Mouse (Mus musculus) layer of hippocampus, adult 9-11 months (tissue): ENCODE results near the gene Ect2l.

ENCODE experiments used
- DNase-seq: peaks from one replicate; pipeline ENCODE4 v3.0.0; 2022

Gene Ect2l

DNA sequence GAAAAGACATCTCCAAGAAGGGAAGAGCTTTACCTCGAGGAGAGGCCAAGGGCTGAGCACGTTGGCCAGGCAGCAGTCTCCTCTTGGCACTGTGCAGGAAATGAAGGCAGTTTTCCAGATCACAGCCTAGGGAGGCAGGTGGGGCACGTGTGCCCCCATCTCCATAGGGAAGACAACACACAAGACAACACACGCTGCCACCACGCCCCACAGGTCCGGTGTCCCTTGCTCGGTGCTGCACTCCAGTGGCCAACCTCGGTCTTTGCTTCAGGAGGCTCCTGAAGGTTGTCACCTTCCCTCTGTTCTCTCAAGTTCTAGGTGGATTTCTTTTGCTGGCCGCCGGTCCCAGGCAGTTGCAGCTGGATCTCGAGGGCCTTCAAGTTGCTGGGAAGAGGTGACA is at the start of gene Ect2l:
Gene Ect2l (minus strand): TSS at position 165 of the 400 bp plus-strand sequence.
- DNase-seq: no peak

DNA sequence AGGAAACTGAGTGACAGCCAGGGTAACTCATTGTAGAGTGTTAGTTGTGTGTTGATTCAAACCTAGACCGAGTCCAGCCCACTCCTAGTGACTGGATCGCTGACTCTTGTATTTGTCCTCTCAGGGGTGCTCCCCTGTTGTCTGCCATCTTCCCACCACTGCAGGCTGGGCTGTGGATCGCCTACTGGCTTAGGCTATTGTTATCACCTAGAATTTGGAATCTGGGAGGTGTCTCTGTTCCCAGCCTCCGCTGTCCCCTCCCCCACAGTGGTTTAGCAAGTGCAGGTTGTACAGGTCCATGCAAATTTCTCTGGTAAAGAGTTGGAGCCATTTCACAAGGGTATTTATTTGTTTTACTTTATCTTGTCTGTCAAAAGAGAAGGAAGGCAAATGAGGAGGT is 40.7 kb upstream of the Ect2l start:
- no peak for DNase-seq

DNA sequence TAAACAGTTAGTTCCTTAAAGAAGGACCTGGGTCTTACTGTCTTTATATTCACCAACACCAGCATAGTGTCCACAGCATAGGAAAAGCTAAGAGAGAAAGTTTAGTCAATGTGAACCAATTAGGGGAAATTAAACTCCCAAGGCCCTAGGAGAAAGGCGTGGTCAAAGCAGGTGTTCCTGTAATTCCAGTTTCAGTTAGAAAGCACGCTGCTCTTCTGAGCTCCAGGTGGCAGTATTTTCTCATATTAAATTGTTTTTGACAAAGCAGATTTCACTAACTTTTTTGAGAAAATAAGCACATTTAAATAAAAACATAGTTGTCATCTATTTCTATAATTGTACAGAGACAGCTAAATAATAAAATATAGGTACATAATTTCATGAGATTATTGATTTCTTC is 32.9 kb upstream of the Ect2l start:
- no peak for DNase-seq

DNA sequence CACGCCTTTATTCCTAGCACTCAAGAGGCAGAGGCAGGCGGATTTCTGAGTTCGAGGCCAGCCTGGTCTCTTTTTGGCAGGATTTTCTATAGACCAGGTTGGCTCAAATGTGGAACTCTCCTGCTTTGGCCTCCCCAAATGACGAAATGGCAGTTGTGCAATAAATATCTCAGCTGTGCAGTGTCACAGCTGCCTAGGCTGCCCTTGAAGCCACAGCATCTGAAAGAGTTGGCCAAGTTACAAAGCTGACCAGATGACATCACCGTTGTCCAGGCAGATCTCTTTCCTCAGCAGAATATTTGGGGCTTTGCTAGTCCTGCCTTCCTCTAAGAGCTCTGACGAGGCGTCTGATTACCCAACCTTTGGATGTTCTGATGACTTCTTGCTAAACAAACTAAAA is 26.5 kb upstream of the Ect2l start:
- DNase-seq: peak; percentile 34

DNA sequence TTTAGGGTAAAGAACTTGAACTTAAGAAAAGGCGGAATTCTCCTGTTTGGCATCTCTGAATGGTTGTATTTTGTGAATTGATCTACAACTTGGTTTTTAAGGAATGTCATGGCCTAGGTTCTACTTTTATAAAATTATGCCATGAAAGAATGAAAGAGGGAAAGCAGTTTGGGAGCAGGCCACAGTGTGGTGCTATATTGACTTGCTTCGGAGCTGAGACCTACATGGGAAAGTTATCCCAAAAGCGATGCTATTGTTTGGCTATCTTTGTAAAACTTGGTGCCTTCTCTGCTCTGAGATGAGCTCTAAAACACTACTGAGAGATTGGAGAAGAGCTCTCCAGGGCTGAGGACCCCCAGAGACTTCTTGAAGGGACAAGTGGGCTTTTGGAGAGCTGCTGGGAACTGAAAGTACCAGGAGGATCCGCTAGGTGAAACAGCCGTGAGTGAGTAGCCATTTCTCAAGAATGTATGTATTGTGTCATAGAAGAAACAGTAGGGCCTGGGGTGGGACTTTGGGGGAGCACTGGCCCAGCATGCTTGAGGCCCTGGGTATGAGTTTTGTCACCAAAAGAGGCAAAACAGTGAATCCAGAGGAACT is 25.7 kb upstream of the Ect2l start:
- DNase-seq: no peak

DNA sequence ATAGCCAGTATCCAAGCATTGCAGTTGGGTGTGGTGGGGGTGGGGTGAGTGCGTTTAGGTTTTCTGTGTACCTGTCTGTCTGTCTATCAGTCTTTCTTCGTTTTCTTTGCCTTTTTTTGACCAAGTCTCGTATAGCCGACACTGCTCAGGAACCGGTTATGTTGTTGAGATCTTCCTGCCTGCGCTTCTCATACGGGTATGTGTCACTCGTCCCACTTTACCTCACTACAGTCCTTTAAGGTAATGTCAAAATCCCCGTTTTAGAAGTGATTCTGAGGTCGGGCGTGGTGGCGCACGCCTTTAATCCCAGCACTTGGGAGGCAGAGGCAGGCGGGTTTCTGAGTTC is 24.7 kb upstream of the Ect2l start:
- DNase-seq: no peak

DNA sequence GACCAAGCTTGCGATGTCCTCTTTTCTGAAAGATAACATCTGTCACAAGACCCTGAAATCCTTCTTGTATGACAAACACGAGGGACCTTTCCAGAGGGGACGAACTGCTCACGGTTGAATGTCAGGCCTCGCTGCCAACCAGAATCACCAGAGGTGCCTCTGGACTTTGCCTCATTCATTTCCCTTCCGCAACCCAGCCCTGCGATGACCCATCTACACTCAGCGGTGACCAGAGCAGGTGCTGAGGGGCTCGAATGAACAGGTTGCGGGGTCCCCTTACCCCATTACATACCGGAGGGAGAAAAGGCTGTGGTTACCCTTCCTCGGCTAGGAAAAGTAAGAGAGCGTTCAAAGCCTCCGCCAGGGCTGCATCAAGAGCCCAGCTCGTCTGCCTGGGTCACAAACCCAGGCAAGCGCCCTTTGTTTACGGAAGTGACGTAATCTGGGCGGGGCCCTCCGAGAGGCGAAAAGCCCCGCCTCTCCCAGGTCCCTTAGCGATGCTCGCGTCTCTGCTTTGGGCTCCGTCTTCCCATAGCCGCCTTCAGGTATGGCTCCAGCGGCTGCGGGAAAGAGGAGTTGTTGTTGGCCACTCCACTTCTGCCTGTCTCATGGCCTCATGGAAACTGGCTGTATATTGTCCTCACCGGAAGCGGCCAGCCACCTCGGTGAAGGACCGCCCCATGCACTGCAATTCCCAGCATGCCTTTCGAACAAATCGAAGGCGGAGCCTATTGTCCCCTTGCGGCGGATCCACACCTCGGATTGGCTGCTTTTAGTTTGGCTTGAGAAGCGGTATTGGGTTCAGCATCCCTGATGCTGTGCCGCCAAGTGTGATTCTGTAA is 24.1 kb upstream of the Ect2l start, which contains the start of gene Ccdc28a:
Gene Ccdc28a (minus strand): TSS at position 439 of the 842 bp plus-strand sequence.
- DNase-seq: peak; percentile 96

DNA sequence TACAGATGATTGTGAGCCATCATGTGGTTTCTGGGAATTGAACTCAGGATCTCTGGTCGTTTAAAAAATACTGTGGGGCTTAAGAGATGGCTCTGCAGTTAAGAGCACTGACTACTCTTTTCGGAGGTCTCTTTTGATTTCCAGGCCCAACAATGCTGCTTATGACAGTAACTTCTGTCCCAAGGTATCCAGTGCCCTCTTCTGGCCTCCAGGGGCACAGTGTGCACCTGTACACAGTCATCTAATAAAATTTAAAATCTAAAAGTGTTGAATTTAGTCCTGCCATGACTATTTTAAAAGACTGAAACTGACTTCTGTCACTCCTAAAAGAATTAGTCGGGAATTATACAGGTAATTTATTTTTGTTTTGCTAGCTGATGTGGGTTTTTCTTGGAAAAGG is 23.2 kb upstream of the Ect2l start:
- DNase-seq: no peak

DNA sequence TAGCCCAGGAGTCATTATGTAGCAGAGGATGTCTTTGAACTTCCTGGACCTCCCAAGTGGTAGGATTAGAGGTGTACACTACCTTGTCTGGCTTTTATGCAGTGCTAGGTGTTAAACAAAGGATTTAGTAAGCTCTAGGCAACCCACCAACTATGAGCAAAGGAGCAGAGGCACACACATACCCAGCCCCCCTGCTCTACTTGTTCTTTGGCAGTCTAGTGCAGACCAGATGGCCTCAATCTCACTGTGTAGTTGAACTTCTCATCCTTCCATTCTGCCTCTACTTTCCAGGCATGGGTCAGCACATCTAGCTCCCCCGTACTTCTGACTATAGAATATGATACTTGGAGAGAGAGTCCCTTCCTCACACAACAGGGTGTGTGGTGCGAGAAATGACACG is 13.7 kb upstream of the Ect2l start:
- peak; percentile 59 for DNase-seq

DNA sequence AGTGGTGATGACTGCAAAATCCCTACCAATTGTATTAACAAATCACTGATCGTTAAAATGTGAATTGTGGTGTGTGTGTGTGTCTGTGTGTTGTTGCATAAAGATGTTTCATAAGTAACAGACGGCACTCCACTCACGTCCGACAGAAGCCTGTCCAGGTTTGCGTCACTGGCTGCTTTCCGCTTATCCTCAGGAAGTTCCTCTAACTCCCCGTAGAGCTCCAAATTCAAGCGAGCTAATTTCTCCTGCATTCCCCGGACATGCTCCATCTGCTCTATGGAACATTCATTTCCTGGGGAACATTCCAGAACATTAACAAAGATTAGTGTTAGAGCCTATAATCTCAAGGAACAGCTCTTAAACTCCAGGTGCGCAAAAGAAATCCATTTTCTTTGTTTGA is 8.7 kb upstream of the Ect2l start:
- no peak for DNase-seq

DNA sequence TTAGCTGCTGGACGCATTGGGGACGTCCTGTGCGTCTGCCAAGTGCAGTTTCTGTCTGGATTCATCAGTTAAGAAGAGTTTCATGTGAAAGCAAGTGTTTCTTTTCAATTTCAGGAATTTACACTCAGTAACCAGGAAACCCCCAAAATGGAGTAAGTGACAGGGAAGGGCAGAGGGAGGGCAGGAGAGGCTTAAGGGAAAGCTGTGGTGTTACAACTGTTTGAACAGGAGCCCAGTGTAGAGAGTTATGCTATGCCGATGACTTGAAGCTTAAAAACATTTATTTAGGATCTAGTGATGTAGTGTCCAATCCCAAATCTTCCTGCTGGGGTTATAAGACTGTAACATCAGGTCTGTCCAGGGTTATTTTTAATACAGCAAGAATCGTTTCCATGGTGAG is 3.4 kb upstream of the Ect2l start:
- no peak for DNase-seq

DNA sequence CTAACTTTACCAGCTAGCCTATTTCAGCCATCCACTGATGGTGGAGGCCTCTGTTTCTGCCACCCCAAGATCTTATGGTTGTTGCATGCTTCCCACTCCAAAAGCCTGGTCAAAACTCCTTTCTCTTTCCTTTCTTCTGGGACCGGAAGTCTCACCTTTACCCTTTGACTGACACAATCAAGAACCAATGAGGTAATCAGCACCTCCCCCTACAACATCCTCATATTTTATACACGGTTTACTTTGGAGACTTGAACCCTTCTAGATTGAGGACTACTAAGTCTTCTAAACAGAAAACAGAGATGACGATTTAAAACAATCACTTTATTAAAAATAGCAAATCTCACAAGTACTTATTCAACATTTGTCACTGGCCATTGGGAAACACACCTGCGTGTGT is 2.7 kb upstream of the Ect2l start:
- no peak for DNase-seq

DNA sequence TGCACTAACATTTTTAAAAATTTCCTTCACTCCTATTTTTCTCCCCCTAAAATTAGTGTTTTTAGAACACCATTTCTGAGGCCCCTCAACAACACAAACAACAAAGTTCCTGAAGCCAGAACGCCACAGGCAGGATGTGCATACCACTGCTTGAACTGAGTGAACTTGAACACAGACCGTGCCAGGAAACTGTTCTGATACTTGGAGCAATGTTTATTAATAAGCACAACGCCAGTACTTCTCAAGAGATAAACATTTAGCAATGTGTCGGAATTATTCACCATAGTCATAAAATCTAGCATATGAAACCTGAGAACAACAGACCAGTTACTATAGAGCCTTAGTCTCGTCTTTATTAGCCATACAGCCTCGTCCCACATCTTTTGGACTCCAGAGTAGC is 571 bp downstream of the Ect2l start:
- no peak for DNase-seq

DNA sequence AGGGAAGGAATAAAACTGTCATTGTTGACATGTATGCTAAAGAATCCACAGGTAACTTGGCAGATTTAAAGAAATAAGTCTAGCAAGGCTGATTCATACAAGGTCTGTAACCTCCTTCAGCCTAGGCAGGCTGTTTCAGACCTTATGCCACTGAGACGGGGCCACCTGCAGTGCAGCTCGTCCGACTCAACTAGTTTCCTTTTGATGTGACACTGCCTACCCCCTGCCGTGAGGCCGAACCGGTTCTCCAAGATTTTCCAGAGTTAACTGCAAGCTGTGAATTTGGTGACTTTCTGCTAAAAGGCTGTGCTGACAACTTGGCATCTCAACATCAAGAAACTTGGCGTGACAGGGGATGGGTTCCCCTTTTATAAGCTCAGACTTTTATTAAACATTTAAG is 6.6 kb downstream of the Ect2l start:
- no peak for DNase-seq

DNA sequence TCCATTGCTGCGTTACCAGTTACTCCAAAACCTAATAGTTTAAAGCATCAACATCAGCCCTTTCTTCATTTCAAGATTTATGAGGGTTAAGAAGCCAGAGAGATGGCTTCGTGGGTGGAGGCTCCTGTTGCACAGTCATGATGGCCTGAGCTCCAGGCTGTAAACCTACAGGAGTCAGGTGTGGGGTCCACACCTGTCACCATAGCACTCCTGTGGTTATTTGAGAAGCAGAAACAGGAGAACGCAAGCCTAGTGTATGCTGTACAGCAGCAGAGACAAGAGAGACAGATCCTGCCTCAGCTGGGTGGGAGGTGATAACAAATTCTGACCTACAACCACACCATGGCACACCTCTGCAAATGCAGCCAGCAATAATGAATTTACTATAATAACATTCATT is 8.3 kb downstream of the Ect2l start:
- no peak for DNase-seq

DNA sequence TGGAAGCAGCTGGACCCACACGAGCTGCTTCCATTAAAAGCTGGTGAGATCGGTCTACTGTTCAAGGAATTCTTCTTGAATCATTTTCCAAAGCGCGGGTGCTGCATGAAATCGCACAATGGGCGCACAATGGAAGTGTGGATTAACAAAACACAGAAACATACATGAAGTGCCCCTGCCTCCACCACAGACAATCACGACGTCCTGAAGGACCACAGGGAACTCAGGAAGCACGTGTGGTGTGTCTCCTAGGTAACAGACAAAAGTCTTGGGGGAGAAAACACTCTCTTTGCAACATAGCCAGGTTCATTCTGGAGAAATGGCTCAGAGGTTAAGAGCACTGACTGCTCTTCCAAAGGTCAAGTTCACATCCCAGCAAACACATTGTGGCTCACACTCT is 10.0 kb downstream of the Ect2l start:
- DNase-seq: no peak

DNA sequence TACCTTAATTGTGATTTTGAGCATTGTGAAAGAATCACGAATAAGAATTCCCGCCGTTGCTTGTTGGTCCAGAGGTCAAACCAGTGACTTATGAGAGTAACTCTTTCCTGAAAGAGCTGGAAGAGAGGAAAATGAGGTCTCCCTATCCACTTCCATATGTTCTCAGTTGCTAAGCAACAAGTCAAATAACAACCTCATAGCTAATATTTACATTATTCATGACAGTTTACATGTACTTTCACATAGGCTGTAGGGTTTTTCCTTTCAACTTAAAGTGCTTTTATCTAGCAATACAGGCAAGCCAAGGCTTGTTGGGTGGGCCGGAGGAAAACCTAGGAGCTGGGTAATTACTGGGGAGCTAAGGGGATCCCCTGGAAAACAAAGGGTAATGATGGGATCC is 10.8 kb downstream of the Ect2l start:
- no peak for DNase-seq

DNA sequence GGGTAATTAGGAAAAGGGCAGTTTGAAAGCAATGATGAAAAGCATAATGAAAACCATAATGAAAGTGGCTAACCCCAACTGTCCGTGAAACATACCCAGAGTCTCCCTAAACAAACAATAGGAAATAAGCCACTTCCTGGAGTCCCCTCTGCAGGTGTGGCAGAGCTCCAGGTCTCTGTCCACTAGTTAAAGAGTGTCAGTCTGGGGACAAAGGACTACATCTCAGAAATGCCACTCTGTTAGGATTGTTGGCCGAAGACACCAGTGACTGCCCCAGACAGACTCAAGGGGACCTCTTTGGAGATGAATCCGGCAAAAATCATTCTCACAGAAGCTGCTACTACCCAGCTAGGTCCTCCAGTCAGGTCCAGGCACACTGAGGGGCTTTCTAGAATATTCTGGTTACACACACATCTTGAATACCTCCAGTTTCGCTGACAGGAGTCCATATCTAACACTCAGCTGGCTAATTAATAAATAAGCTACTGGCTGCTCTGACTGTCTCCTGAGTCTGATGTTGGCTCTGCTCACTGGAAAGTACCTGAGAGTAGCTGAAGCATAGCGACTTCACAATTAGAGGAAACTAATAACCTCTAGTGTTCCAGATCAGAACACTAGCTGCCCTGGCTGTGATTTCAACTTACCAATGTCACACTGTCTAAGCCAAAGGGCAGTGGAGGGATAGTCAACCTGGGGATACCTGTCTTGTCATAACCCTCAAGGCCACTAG is 12.2 kb downstream of the Ect2l start:
- no peak for DNase-seq

DNA sequence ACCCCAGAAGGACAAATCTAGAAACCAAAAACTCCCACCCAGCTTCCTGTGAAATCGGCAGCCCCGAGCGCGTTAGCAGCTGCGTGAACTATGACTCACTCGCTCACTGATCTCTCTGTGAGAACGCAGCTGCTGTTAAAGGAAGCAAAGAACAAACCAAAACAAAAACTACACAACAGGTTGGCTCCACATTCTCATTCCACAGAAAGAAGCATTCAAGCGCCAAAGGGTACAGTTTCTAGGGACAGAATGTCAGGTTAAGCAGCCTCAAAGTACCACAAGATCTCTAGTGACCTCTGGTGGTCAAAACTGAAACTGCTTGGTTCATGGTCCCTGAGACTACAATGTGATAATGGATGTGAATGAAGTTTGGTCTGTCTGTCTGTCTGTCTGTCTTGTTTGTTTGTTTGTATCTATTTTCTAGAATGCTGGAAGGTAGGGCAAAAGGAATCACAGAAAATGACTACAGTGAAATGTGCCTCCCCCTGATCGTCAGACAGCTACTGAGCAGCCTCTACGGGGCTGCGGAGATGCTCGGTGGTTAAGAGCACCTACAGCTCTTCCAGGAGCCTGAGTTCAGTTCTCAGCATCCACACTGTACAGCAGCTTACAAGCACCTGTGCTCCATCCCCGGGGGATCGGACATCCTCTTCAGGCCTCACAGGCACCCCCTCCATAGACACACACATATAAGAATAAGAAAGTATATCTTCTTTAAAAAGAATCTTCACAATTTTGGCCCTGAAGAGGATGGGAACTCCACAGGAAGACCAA is 13.3 kb downstream of the Ect2l start:
- DNase-seq: peak; percentile 76

DNA sequence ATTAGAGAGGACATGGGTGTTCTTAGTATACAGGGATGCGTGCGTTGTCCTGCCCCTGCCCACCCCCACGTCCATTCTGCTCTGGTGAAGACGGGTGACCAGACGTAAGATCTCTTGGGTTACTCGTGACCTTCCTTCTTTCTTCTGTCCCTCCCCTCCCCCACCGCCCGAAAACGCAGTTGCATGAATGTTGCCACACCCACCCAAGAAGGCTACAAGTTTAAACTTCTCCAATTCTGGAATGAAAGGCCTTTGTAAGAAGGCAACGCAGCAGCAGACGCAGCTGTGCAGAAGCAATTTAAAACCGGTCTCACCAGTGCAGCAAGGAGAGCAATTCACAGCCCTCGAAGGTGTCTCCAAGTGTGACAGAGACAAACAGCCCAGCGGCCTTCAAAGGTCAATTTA is 16.0 kb downstream of the Ect2l start:
- DNase-seq: no peak

DNA sequence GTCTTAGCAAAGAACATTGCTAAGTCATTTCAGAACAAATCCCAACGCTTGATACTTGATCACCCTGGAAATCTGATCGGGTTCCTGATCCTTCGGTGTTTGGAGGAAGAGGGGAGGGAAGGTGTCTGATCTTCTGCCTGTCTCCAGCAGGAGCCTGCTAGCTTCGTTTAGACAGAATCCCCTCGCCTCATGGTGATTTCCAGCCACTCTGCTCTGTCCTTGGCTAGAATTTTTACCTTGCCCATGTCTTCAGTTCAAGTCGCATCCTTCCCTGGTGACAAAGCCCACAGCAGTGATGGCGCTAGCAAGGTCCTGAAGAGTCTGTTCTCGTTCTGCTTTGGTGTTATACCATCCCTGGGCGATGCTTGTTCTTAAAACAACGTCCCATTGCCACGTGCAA is 16.5 kb downstream of the Ect2l start:
- DNase-seq: no peak

DNA sequence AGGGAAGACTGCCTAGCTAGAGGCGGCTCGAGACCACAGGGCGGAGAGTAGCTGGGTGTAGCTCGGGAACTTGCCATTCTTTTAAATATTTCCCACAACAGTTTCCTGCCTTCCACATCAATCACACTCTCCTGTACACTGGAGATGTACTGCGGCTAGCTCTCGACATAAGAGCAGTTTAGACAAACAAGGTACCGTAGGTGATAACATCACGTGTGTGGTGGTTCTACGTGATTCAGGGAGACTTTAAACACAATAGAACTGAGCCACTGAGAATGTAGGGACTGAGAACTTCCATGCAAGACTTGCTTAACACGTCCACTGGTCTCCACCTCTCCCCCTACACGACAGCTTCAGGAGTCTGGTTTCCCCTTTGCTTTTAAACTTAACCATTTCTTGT is 17.5 kb downstream of the Ect2l start:
- no peak for DNase-seq

DNA sequence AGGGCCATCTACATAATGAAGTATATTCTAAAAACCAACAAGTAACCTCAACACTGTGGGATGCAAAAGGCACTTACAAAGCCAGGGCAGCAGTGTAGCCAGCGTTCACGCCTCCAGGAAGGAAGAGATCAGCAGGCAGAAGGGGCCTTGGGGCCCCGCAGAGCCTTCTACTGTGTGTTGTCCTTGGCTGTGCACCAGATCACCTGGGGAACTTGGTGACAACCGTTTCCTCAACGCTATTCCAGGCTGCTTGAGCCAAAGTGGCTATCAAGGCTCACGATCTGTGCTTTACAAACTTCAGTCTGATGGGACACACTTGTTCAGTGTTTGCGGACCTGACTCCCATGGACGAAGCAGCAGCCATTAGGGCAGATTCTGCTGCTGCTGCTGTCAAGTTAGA is 19.0 kb downstream of the Ect2l start:
- no peak for DNase-seq
